Mouse (Mus musculus) forebrain, embryonic 16.5 days (tissue): ENCODE measurements around the gene Cox7b. TPM values are rescaled to one million over a fixed set of nuclear protein-coding genes. Genes with fewer than 3 reads are reported as not detected.

Experiments used
- ATAC-seq: fragments of 200-750 bp; cut with Nextera tagmentation; 2 replicates; pipeline ENCODE4 v1.8.0; 2017; ENCODE audit warnings: mild to moderate bottlenecking, moderate library complexity
- H3K27ac ChIP-seq: fragments of 300-500 bp; sonication (generic); 2 replicates; pipeline ENCODE4 v1.5.1; 2014; ENCODE audit warnings: low read length, control low read depth
- H3K27me3 ChIP-seq: fragments of 300-500 bp; sonication (generic); replicated peaks from 2 replicates; pipeline ENCODE4 v1.6.1; 2014; ENCODE audit warnings: low read length; ENCODE audit not compliant: control insufficient read depth, insufficient read depth
- H3K36me3 ChIP-seq: fragments of 300-500 bp; sonication (generic); 2 replicates; pipeline ENCODE4 v1.6.1; 2014; ENCODE audit not compliant: control insufficient read depth, insufficient read depth
- H3K4me1 ChIP-seq: fragments of 300-500 bp; sonication (generic); replicated peaks from 2 replicates; pipeline ENCODE4 v1.6.1; 2014; ENCODE audit warnings: low read length; ENCODE audit not compliant: control insufficient read depth, insufficient read depth
- H3K4me2 ChIP-seq: fragments of 300-500 bp; sonication (generic); 2 replicates; pipeline ENCODE4 v1.6.1; 2014; ENCODE audit warnings: mild to moderate bottlenecking, low read length, control low read depth
- H3K4me3 ChIP-seq: fragments of 300-500 bp; sonication (generic); replicated peaks from 2 replicates; pipeline ENCODE4 v1.5.1; 2014; ENCODE audit warnings: mild to moderate bottlenecking, low read length, control low read depth
- H3K9ac ChIP-seq: fragments of 300-500 bp; sonication (generic); replicated peaks from 2 replicates; pipeline ENCODE4 v1.6.1; 2014; ENCODE audit warnings: low read depth, low read length, control low read depth
- H3K9me3 ChIP-seq: fragments of 300-500 bp; sonication (generic); 2 replicates; pipeline ENCODE4 v1.6.1; 2016; ENCODE audit warnings: low read length; ENCODE audit not compliant: control insufficient read depth
- WGBS: fragments of 180-500 bp; shearing (Covaris S2); extraction: QIAGEN DNeasy Blood & Tissue Kit; methylation state at CpG from one replicate; pipeline ENCODE4 v1.1.7; 2014; 5-methylcytosine and 5-hydroxymethylcytosine counted together
- polyA plus RNA-seq: library from polyadenylated mRNA; unstranded; fragments of >200 nt; fragmentation: Nextera tagmentation; extraction: Ambion mirVana; gene quantifications from 2 replicates; pipeline ENCODE4 v1.2.1, GENCODE M21; 2015

Cox7b gene
- polyA plus RNA-seq, 1 experiment from 2014 or later = 304 TPM

DNA sequence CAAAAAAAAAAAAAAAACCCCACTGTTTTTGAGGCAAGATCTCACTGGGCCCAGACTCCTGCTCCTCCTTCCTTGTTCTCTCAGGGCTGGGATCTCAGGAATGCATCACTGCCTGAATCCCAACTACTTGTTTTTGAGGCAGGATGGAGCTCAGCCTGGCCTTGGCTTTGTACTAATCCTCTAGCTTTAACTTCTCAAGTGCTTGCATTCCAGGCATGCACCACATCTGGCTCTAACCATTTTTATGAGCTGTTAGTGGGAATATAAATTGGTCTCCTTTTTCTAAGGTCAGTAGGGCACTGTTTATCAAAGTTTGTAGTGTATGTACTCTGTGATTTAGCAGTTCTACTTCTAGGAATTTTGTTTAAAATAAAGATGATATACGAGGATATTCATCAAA is 32.7 kb downstream of the Cox7b start:
- no peaks in the 10 kb centered on the region for H3K36me3 ChIP-seq
- peaks cover 8% of the 10 kb centered on the region for H3K4me1 ChIP-seq
- H3K9ac ChIP-seq = no peak overlapping the region
- no peaks in the 10 kb centered on the region for H3K9me3 ChIP-seq
- no peaks in the 10 kb centered on the region for H3K27me3 ChIP-seq
- H3K4me3 ChIP-seq = no peak overlapping the region
- WGBS = 77% methylated on average over 1 of the region's 1 CpGs
- no peak overlapping the region for H3K4me2 ChIP-seq
- no peak for ATAC-seq
- H3K27ac ChIP-seq = no peak overlapping the region

Other genes with a start within 250 kb of the Cox7b start
- gene Atrx, start 86.3 kb upstream of the Cox7b start, polyA plus RNA-seq = 309 TPM in 2 replicates
- 22.6 and 25.2 TPM in 2 replicates for gene Magt1, start 3.8 kb upstream of the Cox7b start, polyA plus RNA-seq
- gene Atp7a, start 11.6 kb downstream of the Cox7b start, polyA plus RNA-seq = 17.6 and 20.7 TPM in 2 replicates
- gene Tlr13, start 127.5 kb downstream of the Cox7b start, polyA plus RNA-seq = 0.30 and 0.36 TPM in 2 replicates
- 263 and 264 TPM in 2 replicates for gene Pgk1, start 171.4 kb downstream of the Cox7b start, polyA plus RNA-seq
- gene Taf9b, start 205.5 kb downstream of the Cox7b start, polyA plus RNA-seq = 14.7 and 16.3 TPM in 2 replicates
- gene Fnd3c2, start 239.7 kb downstream of the Cox7b start, polyA plus RNA-seq = not detected in 2 replicates